Mouse (Mus musculus): ENCODE results near the gene Abhd4.

The Abhd4 gene

DNA sequence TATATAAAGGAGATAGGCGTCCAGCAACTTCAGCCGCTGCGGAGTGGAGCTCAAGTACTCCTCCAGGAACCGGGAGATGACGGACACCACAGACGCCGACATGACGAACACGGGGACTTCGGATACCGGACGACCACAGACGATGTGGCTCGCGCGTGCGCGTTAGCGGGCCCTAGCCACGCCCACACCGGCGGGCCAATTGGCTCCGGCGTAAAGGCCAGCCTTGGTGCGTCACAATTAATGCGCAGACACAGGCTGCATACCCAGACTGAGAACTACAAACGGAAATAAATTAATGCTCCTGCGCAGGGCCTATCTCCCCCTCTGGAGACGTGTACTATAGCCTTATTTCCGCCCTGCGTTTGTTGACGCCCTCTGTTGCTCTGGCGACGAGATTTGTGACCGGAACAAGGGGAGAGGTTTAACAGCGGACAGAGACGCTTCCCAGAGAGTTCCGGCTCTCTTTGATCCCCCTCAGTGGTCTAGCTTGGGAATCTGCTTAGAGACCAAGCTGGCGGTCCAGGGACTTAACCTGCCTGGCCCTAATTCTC lies at the start of gene Abhd4, which contains the start of gene Dad1:
Abhd4 (plus strand) TSS at position 448 of the 551 bp plus-strand sequence.
Dad1 (minus strand) TSS at position 364 of the 551 bp plus-strand sequence.
- DNase-seq (ENCODE audit: low spot score), result peak; percentile 99

DNA sequence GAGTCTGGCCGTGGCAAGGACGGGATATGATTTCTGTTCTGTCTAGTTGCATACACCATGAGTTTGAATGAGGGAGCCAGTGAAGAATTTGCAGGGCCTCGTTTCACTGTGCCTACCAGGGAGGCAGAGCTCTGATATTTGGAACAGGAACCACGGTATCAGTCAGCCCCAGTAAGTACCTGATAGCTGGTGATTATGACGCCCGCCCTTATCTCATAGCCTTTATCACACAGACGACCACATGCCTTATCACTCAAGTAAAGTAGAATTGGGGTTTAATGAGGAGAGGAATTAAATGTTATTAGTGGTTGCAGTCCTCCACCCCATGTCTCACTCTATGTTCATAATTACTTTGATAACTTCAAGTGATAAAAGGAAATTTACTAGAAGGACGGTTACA lies 49.7 kb upstream of the Abhd4 start:
- no peak for DNase-seq (ENCODE audit: low spot score)

DNA sequence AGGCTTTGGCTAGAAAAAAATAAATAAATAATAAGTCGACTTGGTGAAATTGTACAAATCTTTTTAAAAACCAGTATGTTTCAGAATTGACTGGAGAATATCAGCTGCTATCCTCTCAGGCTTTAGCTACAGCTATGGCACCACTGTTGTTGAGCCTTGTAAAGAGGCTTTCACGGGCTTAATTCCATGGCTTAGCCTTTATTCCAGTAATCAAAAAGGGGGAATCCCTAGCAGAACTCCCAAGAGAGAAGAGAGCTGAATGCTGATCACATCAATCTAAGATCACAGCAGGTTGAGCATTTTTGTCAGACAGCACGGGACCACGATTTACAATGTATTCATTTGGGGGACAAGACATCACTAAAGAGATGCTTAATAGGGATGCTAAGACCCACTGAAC lies 49.2 kb upstream of the Abhd4 start:
- DNase-seq (ENCODE audit: low spot score), result no peak

DNA sequence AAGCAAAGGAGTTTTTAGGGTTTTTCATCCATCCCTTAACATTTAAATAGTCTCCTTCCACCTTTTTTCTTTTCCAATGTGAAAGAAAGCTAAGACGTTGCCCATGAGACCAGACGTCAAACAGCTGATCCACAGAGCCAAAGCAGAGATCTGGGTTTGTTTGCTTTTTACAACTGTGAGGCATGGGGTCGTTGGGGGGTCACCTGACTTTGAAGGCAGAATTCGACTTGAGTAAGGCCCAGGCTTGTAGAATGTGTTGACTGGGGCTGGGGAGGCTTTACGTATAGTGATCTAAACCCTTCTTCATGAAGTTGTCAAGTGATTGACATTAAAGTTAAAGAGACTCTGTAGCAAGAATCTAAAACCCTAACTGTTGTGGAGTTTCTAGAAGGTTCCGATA lies 48.1 kb upstream of the Abhd4 start:
- no peak for DNase-seq (ENCODE audit: low spot score)

DNA sequence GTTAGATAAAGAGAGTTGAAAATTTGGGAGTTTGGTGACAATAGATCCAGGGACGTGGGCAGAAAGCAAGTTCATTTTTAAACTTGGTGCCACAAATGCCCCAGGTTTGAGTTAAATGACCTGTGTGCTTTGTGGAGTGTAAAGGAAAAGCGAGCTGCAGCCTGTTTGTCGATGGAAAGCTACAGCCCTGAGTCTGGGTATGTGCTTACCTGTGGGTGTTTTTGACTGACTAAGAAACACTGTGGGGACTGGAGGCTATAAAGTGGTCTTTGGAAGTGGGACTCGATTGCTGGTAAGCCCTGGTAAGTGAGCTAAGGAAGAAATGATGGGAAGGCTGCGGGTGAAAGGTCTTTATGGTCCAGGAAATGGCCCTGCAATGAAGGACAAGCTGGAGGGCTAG lies 47.7 kb upstream of the Abhd4 start:
- no peak for DNase-seq (ENCODE audit: low spot score)

DNA sequence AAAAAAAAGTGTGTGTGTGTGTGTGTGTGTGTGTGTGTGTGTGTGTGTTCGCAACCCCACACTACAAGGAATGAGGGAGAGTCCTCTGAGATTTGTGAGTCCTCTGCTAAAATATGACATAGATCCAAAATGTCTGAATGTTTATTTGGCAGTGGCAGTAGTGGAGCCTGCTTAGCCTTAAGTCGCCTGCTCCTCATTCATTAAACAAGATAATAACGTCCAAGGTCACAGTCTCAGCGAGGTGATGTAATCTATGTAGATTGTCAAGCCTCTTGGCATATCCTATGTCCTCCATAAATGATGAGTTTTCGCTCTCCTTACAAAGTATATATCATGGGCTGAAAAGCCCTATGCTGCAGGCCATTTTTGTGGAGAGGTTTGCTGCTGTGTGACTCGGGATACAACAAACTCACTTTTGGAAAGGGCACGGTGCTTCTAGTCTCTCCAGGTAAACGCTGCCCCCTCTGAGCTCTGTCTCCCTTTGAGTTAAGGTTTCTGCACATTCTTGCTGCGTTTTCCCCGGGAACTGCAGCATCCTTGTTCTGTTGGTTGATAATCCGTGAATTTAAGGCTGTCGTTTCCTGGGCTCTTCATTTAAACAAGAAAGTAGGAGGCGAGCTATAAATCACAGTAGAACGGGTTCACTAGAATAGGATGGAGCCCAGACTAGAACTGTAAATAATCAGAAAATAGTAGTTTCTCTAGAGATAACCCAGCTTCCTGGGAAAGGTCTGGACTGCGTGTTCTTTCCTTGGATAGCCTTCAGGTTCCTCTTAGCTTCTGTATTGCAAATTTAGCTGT lies 47.0 kb upstream of the Abhd4 start:
- no peak for DNase-seq (ENCODE audit: low spot score)

DNA sequence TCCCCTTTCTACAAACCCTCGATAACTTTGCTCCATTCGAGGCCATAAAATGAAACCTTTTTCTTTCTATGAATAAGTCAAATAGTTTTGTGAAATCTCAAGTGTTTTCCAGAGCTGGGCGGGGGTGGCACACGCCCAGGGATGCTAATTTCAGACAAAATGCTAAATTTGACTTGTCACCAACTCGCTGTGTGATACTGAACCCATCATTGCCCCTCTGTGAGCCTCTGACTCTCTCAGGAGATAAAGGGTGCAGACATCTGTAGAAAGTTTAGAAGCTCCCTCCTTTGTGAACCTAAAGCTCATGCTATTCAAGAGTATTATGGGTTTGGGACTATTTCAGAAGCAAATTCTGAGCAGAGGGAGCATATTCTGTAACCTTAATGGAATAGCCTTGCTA lies 46.1 kb upstream of the Abhd4 start:
- no peak for DNase-seq (ENCODE audit: low spot score)

DNA sequence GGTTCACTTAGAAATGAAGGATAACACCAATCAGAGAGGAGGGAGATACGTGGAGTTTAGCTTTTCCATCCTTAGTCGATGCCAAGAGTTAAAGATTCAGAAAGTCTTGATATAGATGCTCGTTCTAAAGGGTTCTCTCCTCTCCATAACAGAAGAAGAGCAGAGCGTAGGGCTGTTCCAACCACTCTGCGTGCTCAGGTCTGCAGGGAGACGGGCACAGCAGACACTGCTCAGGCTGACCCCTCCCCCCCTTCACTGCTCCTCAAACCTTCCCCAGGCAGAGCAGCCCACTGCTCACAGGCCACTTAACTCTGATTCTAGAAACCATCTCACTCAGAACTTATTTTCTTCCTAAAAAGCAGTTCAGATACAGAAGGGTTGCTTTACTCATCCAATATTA lies 45.2 kb upstream of the Abhd4 start:
- DNase-seq (ENCODE audit: low spot score), result no peak

DNA sequence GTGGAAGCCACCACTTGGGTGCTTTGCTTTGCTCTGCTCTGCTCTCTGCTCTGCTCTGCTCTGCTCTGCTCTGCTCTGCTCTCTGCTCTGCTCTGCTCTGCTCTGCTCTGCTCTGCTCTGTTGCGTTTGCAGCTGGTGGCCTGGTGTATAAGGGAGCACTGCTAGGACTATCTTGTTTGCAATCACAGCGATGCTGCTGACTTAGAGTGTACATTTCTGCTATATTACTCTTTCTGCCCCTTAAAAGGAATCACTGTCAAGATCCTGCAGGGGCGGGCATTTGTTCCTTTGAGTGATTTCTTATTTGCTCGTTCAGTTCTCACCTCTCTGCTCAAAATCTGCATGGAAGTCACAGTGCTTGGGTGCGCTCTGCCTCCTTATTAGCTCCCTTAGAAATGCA lies 44.1 kb upstream of the Abhd4 start:
- no peak for DNase-seq (ENCODE audit: low spot score)

DNA sequence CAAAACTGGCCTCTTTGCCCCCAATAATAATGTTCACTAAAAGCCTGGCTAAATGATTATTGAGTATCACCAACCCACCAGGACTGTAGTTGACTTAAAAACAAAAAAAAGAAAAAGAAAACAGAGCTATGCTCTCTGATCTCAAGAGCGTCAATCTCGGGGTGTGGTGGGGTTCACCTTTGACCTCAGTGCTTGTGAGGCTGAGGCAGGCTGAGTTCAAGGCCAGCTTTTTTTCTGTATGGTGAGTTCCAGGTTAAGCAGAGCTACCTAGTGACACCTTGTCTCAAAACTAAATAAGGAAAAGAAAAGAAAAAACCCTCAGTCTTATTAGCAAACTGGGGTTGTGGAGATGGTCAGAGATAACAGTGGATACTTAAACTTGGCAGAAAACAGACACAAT lies 43.6 kb upstream of the Abhd4 start:
- DNase-seq (ENCODE audit: low spot score), result no peak

DNA sequence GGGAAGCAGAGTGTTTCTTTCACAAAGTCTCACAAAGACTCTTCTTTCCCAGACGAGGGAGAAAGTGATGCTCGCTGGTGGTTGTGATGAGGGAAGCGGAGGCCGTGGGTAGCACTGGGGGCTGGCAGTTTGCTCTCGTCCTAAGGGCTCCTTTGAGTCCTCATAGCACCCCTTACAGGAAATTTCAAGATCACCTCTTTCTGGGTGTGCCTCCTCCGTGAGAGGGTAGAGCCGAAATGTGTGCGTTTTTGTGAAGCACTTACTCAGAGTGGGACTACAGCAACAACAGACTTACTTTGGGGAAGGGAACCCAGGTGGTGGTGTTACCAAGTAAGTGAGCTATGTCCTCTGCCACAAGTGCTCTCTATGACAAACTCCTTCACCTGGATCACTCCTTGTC lies 42.8 kb upstream of the Abhd4 start:
- DNase-seq (ENCODE audit: low spot score), result no peak

DNA sequence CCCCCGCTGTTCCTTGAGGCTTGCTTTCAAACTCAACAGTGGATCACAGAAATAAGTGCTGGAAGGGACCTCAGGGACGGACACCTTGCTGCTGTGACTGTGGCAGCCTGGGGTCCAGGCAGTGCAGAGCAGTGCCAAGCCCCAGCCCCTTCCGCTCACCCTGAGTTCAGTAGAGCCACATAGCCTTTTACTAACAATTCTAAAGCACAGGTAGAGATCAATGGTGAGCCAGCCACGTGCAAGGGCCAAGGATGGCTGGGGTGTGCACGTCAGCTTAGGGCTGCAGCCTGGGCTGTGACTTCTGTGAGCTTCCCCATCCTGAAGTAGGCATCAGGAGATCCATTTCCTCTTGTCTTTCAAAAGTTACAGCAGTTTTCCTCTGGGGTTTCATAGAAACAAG lies 42.2 kb upstream of the Abhd4 start:
- no peak for DNase-seq (ENCODE audit: low spot score)

DNA sequence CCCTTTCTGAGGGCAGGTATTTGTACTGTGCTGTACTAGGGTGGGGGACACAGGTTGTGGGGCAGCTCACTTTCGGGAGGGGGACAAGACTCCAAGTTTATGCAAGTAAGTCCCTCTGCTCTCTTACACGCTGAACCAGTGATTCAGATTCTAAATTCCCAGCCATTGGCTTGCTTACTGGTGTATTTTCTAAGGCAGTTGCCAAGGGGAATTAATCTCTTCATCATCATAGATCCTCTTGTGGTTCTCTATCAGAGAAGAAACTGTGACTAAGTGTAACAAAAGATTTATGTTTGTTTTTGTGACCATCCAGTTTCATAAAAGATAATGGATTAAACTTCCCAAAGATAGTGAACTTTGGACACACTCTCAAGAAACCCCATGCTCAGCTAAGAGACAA lies 40.3 kb upstream of the Abhd4 start:
- no peak for DNase-seq (ENCODE audit: low spot score)

DNA sequence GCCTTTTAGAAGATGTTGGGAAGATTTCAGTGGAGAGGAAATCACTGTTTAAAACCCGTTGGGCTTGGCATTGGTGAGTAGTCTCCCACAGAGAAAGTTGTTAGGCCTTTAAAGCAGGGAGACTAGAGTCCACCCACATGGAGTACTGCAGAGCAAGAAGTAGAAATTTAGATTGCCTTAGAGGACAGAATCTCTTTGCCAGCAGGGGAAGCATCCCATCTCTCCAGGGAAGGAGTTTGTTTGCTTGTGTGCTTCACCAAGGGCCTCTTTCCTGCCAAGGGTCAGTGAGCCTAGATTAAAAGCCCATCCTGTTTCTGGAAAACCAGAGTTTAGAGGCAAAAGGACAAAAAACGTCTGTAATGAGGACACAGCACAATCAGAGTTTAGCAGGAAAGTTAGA lies 39.5 kb upstream of the Abhd4 start:
- DNase-seq (ENCODE audit: low spot score), result no peak

DNA sequence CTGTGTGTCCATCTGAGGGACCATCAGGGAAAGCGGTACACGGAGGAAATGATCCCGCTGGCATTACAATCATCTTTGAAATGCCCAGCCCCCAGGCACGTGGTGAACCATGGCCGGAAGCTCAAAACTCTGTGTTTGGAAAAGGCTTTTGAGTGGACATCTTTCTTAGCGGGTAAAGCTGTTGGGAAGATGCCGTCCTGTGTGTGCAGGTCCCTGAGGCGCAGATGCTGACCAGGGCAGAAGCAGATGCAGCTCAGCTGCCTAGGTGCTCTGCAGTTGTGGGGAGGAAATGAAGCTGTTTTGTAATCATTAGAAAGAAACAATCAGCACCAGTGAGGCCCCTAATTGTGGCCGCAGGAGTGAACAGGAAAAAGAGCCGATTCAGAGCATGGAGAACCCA lies 39.1 kb upstream of the Abhd4 start:
- no peak for DNase-seq (ENCODE audit: low spot score)

DNA sequence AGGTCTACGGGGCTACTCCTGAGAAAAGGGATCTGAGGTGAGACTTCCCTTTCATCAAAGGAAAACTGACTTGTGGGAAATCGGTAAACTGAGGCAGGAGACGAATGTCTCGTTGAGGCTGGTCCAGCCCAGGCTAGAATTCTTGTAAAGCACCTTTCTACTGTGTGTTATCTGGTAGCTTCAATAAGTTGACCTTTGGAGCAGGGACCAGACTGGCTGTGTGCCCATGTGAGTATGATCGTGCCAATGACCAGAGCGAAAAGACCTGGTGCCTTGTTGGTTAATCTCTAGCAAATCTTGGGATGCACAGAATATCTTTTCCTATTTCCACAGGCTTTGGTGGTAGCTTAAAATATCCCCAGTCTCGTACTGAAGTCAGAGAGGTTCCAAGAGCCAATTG lies 37.9 kb upstream of the Abhd4 start:
- no peak for DNase-seq (ENCODE audit: low spot score)

DNA sequence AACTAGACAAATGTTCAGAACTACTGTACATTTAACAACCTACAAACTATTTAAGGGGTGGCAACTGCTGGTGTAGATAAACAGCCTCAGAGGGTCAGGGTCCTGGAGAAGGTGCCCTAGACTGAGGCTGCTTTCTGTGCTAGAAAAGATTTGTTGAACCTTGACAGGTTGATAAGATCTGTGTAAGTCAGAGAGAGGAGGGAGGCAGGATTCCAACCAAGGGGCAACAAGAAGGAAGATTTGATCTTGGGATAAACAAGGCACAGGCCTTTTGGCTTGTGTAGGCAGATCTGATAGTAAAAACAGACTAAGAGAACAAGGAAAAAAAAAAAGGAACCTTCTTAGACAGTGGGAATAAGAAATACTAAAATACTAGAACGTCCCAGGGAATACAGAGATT lies 35.8 kb upstream of the Abhd4 start:
- no peak for DNase-seq (ENCODE audit: low spot score)

DNA sequence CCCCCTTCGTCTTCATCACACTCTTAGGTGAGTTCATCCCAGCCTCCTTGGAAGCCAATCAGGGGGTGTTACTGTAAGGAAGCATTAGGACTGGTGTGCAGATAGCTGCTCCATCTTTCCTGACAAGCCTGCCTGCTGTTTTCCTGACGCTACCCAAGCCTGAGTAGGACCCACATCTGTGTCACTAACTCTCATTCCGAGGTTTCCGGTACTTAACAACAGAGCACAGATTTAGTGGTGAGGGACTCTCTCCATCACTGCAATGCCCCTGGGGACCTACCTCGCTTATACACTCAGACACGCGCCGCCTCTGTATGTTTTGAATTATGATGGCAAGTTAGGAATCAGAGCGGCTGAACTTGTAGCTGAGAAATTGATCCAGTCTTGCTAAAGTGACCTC lies 35.3 kb upstream of the Abhd4 start:
- no peak for DNase-seq (ENCODE audit: low spot score)

DNA sequence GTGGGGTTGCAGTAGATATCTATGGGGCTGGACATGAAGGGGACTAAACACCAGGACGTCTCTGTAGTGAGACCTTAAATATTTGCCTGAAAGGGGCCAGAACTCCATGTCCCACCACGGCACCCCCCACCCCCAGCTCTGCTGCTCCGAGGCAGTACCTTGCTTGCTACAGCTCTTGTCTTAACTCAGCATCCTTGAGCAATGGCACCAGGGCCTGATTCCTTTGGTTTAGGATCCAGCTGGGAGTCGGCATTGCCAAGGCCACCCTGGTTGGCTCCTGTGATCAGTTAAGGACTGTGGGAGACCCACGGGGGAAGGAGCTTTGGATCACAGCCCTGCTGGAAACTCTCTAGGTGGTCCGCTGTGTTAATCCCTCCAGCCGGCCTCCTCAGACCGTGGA lies 34.7 kb upstream of the Abhd4 start:
- DNase-seq (ENCODE audit: low spot score), result no peak

DNA sequence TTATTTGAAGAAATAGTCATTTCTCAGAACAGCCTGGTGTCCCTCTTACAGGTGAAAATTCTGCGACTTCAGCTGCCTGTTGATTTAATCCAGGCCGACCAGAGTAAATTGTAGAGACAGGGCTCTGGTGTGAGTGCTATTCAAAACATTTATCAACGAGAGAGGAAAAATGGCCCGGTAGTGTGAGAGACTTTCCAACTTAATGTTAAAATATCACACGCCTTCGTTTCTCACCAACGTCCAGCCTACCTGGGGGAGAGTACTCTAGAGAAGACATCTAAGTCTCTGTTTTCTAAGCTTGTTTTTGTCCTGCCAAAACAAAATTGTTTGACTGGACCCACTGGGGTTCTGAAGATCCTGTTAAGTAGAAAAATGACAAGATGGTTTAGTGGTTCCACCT lies 34.1 kb upstream of the Abhd4 start:
- no peak for DNase-seq (ENCODE audit: low spot score)

DNA sequence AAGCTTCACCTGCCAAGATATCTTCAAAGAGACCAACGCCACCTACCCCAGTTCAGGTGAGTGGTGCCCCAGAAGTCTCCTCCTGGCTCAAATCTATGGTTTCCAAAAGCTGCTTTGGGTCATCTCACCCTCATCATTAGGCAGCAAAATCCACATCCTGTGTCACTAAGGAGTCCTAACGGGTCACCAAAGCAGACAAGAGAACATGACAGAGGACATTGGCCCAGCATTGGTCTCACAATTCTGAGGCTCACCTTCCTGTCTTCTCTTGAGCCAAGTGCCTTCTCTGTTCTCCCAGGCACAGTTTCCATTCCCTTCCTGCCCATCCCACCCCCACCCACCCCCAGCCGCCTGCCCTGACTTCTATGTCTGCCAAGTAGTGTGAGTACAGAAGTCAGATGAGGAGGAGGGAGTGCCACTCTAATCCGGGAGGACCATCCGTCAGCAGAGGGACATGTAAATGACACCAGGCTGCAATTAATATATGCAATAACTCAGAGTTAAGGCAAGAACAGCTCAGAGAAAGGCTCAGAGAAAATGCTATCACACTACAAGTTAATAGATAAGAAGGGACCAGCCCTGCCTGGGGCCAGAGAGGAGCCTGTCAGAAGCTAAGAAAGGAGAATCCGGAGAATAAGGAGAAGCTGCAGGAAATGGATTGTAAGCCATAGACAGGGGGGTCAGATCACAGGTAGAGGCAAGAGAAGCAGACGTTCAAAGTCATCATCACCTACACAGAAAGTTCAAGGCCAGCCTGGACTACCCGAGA lies 33.1 kb upstream of the Abhd4 start:
- DNase-seq (ENCODE audit: low spot score), result no peak

DNA sequence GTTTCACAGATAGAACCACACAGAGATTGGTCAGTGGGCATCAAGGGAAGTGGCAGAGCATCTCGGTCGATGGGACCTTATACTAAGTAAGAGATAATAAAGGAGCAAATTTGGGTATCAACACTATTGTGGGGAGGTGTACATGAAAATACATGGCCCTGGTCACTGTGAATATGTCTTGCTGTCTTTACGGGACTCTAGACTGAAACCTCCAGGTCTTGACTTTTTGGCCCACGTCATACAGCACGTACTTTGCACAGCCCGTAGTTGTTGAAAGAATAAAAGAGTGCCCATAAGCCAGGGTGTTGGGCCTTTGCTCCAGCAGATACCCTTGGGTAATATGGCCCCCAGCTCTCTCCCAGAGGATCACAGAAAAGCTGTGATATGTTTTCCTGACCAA lies 32.3 kb upstream of the Abhd4 start:
- DNase-seq (ENCODE audit: low spot score), result no peak

DNA sequence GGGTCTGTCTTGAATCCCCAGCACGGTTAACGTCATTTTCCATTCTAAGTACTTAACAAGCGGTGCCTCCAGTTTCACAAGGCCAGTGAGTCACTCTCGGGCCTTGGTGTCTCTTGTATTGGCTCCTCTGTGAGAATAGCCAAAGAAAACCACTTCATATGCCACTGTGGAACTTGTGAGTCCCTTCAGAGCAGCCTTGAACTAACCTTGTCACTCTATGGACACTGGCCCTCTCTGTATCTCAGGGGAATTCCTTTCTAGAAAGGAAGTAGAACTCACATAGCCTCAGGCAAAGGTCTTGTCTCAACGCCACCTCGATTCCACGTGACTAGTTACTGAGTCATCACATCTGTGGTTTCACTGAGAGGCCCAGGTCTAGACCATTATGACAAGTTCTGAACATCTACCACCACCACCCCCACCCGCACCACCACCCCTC lies 31.7 kb upstream of the Abhd4 start:
- no peak for DNase-seq (ENCODE audit: low spot score)
